Mouse (Mus musculus) heart, embryonic 11.5 days (tissue): ENCODE results near the gene Zfp202. TPM values are rescaled to one million over a fixed set of nuclear protein-coding genes. Genes with fewer than 3 reads are reported as not detected.
"Not testable (repeated sequence)": the region's sequence is repeated elsewhere in the genome, so short reads cannot be mapped to it uniquely, and the experiment has no call there.

ENCODE experiments used
- ATAC-seq: fragments of 200-750 bp; cut with Nextera tagmentation; replicated peaks from 2 replicates; pipeline ENCODE4 v1.8.0; 2017; ENCODE audit warnings: moderate library complexity; ENCODE audit not compliant: insufficient number of reproducible peaks, low FRiP score, low TSS enrichment
- H3K27ac ChIP-seq: fragments of 300-500 bp; sonication (generic); 2 replicates; pipeline ENCODE4 v1.5.1; 2014; ENCODE audit warnings: mild to moderate bottlenecking, low read depth, low read length
- H3K27me3 ChIP-seq: fragments of 300-500 bp; sonication (generic); 2 replicates; pipeline ENCODE4 v1.6.1; 2014; ENCODE audit warnings: mild to moderate bottlenecking, low read length, mixed read lengths; ENCODE audit not compliant: control insufficient read depth, insufficient read depth
- H3K36me3 ChIP-seq: fragments of 300-500 bp; sonication (generic); 2 replicates; pipeline ENCODE4 v1.6.1; 2014; ENCODE audit warnings: mild to moderate bottlenecking, low read length, moderate library complexity, mixed read lengths; ENCODE audit not compliant: control insufficient read depth, insufficient read depth
- H3K4me1 ChIP-seq: fragments of 300-500 bp; sonication (generic); 2 replicates; pipeline ENCODE4 v1.6.1; 2014; ENCODE audit warnings: low read length; ENCODE audit not compliant: control insufficient read depth, insufficient read depth
- H3K4me2 ChIP-seq: fragments of 300-500 bp; sonication (generic); 2 replicates; pipeline ENCODE4 v1.6.1; 2014; ENCODE audit warnings: mild to moderate bottlenecking, moderate library complexity
- H3K4me3 ChIP-seq: fragments of 300-500 bp; sonication (generic); 2 replicates; pipeline ENCODE4 v1.5.1; 2014; ENCODE audit warnings: low read depth, low read length
- H3K9ac ChIP-seq: fragments of 300-500 bp; sonication (generic); 2 replicates; pipeline ENCODE4 v1.6.1; 2014; ENCODE audit warnings: mild to moderate bottlenecking, low read depth, low read length, moderate library complexity
- H3K9me3 ChIP-seq: fragments of 300-500 bp; sonication (generic); replicated peaks from 2 replicates; pipeline ENCODE4 v1.6.1; 2016; ENCODE audit warnings: low read length; ENCODE audit not compliant: control insufficient read depth
- WGBS: fragments of 180-500 bp; shearing (Covaris S2); extraction: QIAGEN DNeasy Blood & Tissue Kit; methylation state at CpG from one replicate; pipeline ENCODE4 v1.1.7; 2014; ENCODE audit not compliant: insufficient replicate concordance; 5-methylcytosine and 5-hydroxymethylcytosine counted together
- polyA plus RNA-seq: library from polyadenylated mRNA; unstranded; fragments of >200 nt; fragmentation: Nextera tagmentation; extraction: Ambion mirVana; gene quantifications from 2 replicates; pipeline ENCODE4 v1.2.1, GENCODE M21; 2014

Zfp202 gene
- 4.8 and 5.4 TPM in 2 replicates for polyA plus RNA-seq

DNA sequence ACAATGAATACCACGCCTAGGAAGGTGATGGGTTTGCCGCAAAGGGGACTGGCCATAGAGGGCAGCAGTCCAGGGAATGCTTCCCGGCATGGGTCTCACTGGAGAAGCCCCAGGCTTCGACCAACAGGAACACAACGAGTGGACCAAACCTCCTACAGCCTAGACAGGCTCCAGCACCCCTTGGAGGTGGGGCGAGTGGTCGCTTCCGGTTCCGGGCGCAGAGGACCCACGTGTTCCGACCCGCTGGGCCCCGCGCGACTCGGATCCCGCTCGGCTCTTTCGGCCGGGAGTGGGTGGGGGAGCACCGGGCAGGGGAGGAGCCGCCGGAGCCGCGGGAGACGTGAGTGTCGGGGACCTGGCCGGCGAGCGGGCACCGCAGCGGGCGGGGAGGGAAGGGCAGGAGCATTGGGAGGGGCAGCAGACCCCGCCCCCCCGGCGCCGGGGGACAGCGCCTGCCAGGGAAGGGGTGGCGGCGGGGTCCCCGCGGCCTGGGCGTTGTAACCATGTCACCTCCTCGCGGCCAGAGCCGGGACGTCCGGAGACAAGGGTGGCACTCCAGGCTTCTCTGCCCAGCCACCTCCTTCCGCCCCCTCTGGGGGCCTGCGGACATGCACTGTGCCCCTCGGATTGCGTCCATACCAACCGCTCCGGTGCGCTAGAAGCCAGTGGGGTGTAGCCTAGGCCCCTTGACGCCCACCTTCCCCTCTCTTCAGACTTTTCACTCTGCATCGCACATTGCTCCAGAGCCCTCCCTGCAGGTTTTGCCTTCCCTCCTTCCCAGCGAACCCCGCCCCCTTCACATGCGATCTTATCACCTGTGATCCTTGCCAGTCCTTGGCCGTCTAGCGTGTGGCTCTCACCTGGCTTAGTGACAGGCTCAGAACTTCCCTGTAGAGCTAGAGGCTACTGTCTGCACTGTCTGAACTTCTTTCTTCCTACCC, at the start of gene Zfp202:
Zfp202 (plus strand) TSS at position 219 of the 941 bp plus-strand sequence.
- H3K9ac ChIP-seq: peak within 1 kb of the TSS; percentile 80
- no peaks in the 10 kb centered on the region for H3K4me1 ChIP-seq
- peak within 1 kb of the TSS; percentile 66 for H3K4me2 ChIP-seq
- under 1% methylated on average over 51 of the region's 63 CpGs for WGBS
- no peaks in the 10 kb centered on the region for H3K36me3 ChIP-seq
- peak within 1 kb of the TSS; percentile 60 for H3K27ac ChIP-seq
- no peaks in the 10 kb centered on the region for H3K9me3 ChIP-seq
- peak within 1 kb of the TSS; percentile 73 for H3K4me3 ChIP-seq
- H3K27me3 ChIP-seq: no peaks in the 10 kb centered on the region
- peak; percentile 93 for ATAC-seq

DNA sequence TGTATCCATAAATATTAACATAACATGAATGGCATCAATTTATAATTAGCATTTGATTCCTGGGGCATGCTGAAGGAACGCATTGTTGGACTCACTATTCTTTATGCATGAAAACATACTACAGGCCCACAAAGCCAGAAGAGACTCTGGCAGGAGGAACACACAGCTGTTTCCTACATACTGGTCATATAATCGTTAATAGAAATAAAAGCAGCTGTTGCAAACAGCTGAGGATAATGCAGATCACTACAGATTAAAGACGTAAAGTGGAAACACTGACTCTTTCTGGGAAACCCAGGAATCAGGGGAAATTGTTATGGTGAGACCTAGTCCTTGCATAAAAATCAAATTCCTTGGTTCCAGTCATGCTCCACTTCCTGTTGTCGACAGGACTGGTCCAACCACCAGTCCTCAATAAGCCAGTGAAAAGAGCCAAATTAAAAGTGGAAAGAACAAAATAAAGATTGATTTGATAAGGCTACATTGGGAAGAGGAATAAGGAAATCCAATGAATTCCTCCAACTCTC, 36.9 kb upstream of the Zfp202 start:
- Histone ChIP-seq H3K4me3 (no peak overlapping the region), H3K4me1 (no peaks in the 10 kb centered on the region), H3K27me3 (no peaks in the 10 kb centered on the region; the same call in 1 of the 2 replicates), H3K9ac (no peak overlapping the region), H3K27ac (no peak overlapping the region), H3K36me3 (no peaks in the 10 kb centered on the region), H3K4me2 (no peak overlapping the region), H3K9me3 (no peaks in the 10 kb centered on the region)
- ATAC-seq: no peak
- 68% methylated on average over 4 of the region's 4 CpGs for WGBS

DNA sequence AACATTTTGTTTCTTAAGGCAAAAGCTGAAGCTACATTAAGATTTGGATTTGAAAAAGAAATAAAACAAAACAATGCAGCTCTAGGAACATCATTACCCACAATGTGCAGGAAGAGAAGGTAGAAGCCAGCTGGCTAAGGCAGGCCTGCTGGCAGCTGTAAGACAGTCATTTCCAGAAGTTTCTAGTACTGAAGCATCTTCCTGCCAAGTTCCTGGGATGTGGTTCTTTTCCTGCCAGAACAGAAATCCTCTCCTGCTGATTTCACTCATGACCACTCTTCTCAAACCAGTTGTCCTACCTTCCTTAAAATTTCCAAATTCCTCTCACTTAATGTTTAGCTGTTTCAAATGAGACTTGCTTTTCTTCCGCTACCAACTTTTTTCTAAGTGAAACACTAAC, 25.7 kb upstream of the Zfp202 start:
- Histone ChIP-seq H3K4me1 (no peaks in the 10 kb centered on the region), H3K27me3 (no peaks in the 10 kb centered on the region), H3K9me3 (no peaks in the 10 kb centered on the region), H3K27ac (no peak overlapping the region), H3K4me3 (no peak overlapping the region), H3K4me2 (no peak overlapping the region), H3K36me3 (no peaks in the 10 kb centered on the region), H3K9ac (no peak overlapping the region)
- no peak for ATAC-seq
- 91% methylated on average over 1 of the region's 1 CpGs for WGBS

DNA sequence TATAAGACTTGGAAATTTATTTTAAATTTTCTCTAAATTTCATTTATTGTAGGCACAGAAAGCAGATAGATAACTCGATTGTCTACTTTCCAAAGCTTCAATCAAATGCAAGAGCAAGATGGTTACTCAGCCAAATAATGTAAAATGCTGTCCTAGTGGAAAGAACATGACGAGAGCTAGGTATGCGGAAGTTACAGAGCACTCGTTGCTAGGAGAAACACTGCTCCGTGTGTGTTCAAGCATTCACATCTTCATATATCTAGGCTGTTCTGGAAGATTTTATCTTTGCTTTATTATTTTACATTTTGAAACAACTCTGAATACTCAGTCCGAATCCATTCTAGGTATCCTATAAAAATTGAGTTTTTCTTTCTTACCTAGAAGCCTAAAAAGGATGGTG, 15.1 kb upstream of the Zfp202 start:
- Histone ChIP-seq H3K4me3 (no peak overlapping the region), H3K27me3 (no peaks in the 10 kb centered on the region), H3K9ac (no peak overlapping the region), H3K9me3 (no peaks in the 10 kb centered on the region), H3K4me2 (no peak overlapping the region), H3K4me1 (no peaks in the 10 kb centered on the region), H3K27ac (no peak overlapping the region), H3K36me3 (no peaks in the 10 kb centered on the region)
- no peak for ATAC-seq
- WGBS: 78% methylated on average over 6 of the region's 6 CpGs

DNA sequence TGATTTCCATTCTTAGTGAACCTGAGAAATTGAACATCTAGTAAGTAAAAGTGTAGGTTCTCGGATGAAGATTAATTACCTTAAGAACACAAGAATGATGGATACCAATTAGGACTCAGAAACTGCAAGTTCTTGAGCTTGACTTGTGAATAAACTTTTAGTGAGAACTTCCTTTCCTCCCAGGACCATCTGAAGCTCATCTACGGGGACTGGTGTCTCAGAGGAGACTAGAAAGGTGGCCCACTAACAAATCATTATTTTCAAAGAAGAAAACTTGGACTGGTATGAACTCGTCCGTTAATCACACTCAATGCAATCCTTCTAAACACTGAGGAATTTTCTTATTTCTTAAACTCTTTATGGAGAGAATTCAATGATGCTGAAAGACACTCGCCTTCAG, 11.5 kb upstream of the Zfp202 start, which contains the start of gene Olfr986:
Olfr986 (plus strand) TSS at position 301 of the 400 bp plus-strand sequence.
- Histone ChIP-seq H3K27me3 (no peaks in the 10 kb centered on the region), H3K4me1 (no peaks in the 10 kb centered on the region), H3K9me3 (no peaks in the 10 kb centered on the region), H3K4me3 (no peak within 1 kb of the TSS), H3K9ac (no peak within 1 kb of the TSS), H3K27ac (no peak within 1 kb of the TSS), H3K4me2 (no peak within 1 kb of the TSS), H3K36me3 (no peaks in the 10 kb centered on the region)
- no peak for ATAC-seq
- WGBS: 85% methylated on average over 5 of the region's 5 CpGs

DNA sequence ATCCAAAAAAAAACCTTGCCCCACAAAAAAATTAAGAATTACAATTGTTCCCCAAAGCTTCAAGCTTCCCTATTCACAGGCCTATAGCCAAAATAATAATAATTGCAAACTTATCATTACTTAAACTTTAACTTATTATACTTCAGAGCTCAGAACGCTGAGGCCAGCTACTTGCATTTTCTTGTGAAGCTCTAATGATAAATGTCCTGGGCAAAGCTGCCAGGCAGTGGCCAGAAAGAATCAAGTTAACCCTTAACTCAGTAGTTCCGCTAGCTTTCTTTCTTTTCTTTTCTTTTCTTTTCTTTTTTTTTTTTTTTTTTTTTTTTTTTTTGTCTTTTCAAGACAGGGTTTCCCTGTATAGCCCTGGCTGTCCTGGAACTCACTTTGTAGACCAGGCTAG, 7.0 kb upstream of the Zfp202 start:
- not testable (repeated sequence) for H3K27ac ChIP-seq, H3K9ac ChIP-seq, ATAC-seq, H3K4me1 ChIP-seq, H3K4me2 ChIP-seq, H3K36me3 ChIP-seq, H3K9me3 ChIP-seq, H3K27me3 ChIP-seq, H3K4me3 ChIP-seq
- WGBS: 77% methylated on average over 2 of the region's 2 CpGs

DNA sequence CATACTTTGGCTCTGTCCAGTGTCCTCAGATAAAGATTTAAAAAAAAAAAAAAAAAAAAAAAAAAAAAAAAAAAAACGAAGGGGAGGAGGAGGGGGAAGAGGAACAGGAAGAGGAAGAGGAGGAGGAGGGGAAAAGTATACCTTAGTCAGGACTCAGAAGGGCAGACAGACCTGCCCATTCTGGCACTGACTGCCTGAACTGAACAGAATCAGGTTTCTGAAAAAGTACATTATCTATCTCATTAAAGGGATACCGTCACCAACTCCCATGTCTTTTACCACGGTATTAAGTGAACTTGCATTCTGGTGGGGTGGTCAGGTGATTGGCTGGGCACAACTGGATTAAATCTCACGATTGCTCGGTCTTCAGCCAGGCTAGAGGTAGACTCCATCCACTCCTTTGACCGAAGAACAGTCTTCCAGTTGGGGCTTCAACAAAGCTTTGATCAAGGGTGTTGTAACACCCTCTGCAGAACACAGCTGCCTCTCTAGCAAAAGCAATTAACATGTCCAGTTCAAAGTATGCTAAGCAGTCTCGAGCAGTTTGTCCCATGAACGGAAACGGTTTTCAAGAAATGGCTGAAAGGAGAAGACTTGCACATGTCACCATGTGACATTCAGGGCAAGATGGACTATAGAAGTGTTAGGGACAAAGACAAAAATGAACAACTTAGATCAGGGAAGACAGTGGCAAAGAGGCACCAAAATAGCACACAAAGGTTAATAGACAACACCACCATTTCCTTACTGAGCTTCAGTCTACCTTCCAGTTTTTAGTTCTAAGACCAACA, 835 bp upstream of the Zfp202 start:
- H3K4me3 ChIP-seq: peak overlapping the region; percentile 73
- peak overlapping the region; percentile 80 for H3K9ac ChIP-seq
- peak overlapping the region; percentile 66 for H3K4me2 ChIP-seq
- H3K27me3 ChIP-seq: no peaks in the 10 kb centered on the region
- peak overlapping the region; percentile 18; the same call in 1 of the 2 replicates for H3K27ac ChIP-seq
- 88% methylated on average over 8 of the region's 9 CpGs for WGBS
- no peak for ATAC-seq
- no peaks in the 10 kb centered on the region for H3K4me1 ChIP-seq
- H3K36me3 ChIP-seq: no peaks in the 10 kb centered on the region
- no peaks in the 10 kb centered on the region for H3K9me3 ChIP-seq

DNA sequence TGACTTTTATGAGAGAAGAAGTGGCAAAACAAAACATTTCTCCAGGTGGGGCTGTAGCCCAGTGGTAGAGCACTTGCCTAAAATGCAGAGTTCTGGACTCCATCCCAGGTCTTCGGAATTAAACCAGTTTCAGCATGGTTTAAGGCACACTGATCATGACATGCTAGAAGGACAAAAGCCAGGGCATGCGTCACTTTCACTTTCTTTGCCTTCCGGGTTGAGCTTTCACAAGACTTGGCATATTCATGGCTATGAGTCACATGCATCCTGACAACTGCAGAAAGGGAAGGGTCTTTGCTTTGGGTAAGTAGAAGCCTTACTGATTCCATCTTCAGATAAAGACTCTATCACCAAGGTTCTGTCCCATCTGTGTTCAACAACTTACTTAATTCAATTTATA, 3.9 kb downstream of the Zfp202 start:
- no peak for ATAC-seq
- Histone ChIP-seq H3K9ac (no peak overlapping the region), H3K4me1 (no peaks in the 10 kb centered on the region), H3K27ac (no peak overlapping the region), H3K4me2 (no peak overlapping the region), H3K27me3 (no peaks in the 10 kb centered on the region), H3K36me3 (no peaks in the 10 kb centered on the region), H3K9me3 (no peaks in the 10 kb centered on the region), H3K4me3 (no peak overlapping the region)
- WGBS: 75% methylated on average over 3 of the region's 3 CpGs
